Mouse (Mus musculus) heart, adult 2 months (tissue): ENCODE data around the gene Pax7. TPM values are rescaled to one million over a fixed set of nuclear protein-coding genes. Genes with fewer than 3 reads are reported as not detected.

Experiments used
- DNase-seq, 2 experiments: peaks; one replicate each; pipeline ENCODE4 v3.0.0; 2021
- H3K27ac ChIP-seq: fragments of 200-600 bp; 2 replicates; pipeline ENCODE4 v1.8.1; 2022
- H3K27me3 ChIP-seq: fragments of 200-500 bp; 2 replicates; pipeline ENCODE4 v1.6.1; 2012; ENCODE audit warnings: mild to moderate bottlenecking, low read length, inconsistent platforms, mixed read lengths; ENCODE audit not compliant: control insufficient read depth, insufficient read depth
- H3K36me3 ChIP-seq: fragments of 200-500 bp; 2 replicates; pipeline ENCODE4 v1.6.1; 2012; ENCODE audit warnings: low read length, inconsistent platforms; ENCODE audit not compliant: control insufficient read depth, insufficient read depth
- H3K4me1 ChIP-seq: fragments of 200-500 bp; 2 replicates; pipeline ENCODE4 v1.6.1; 2011; ENCODE audit warnings: low read length; ENCODE audit not compliant: control insufficient read depth, insufficient read depth
- H3K4me3 ChIP-seq: fragments of 200-600 bp; 2 replicates; pipeline ENCODE4 v1.8.1; 2022
- H3K79me2 ChIP-seq: fragments of 200-500 bp; replicated peaks from 2 replicates; pipeline ENCODE4 v1.6.1; 2012; ENCODE audit warnings: mild to moderate bottlenecking, inconsistent platforms, low read length, moderate library complexity, mixed read lengths; ENCODE audit not compliant: control insufficient read depth, insufficient read depth
- H3K9ac ChIP-seq: fragments of 200-500 bp; 2 replicates; pipeline ENCODE4 v1.6.1; 2012; ENCODE audit warnings: low read depth, mild to moderate bottlenecking, control low read depth, inconsistent platforms, low read length, mixed read lengths
- CTCF ChIP-seq: fragments of 200-600 bp; IDR thresholded peaks from 2 replicates; pipeline ENCODE4 v1.8.1; 2022; ENCODE audit warnings: antibody characterized with exemption, mild to moderate bottlenecking, moderate library complexity
- EP300 ChIP-seq: fragments of 200-500 bp; IDR thresholded peaks from 2 replicates; pipeline ENCODE4 v1.6.1; 2011; ENCODE audit warnings: low read depth, low read length, control low read depth; ENCODE audit not compliant: insufficient read depth
- POLR2A ChIP-seq: fragments of 200-500 bp; IDR thresholded peaks from 2 replicates; pipeline ENCODE4 v1.6.1; 2011; ENCODE audit warnings: mild to moderate bottlenecking, low read depth, low read length, control low read depth; ENCODE audit not compliant: insufficient read depth
- WGBS: fragments of 180-500 bp; shearing (Covaris S2); methylation state at CpG from one replicate; pipeline ENCODE4 v1.1.7; 2018; 5-methylcytosine and 5-hydroxymethylcytosine counted together
- intact Hi-C: fragments of 180-260 bp; cut with DNase I; formaldehyde crosslinking; loops from one replicate; pipeline ENCODE4 v1.15.1; 2025
- polyA plus RNA-seq: library from polyadenylated mRNA; depleted of rRNA; stranded (reverse); fragments of >200 nt; gene quantifications from 2 replicates; pipeline ENCODE4 v1.2.3, GENCODE M21; 2012
- total RNA-seq, 2 experiments: library from RNA; stranded (reverse); gene quantifications; 2 replicates each; pipeline ENCODE4 v1.2.3; 2021

The Pax7 gene
- total and polyA plus RNA-seq, 3 experiments: not detected

- Histone ChIP-seq H3K4me1 (no peaks in the 10 kb centered on the region), H3K4me3 (no peak overlapping the region), H3K36me3 (no peaks in the 10 kb centered on the region), H3K27ac (no peak overlapping the region), H3K27me3 (no peaks in the 10 kb centered on the region), H3K79me2 (no peaks in the 10 kb centered on the region), H3K9ac (no peak overlapping the region)
- intact Hi-C loops: no loop called here
- TF ChIP-seq EP300 (no peak), CTCF (no peak), POLR2A (no peak)
- DNase-seq: no peak
- WGBS: 45% methylated on average over 3 of the region's 3 CpGs
These were observed 89.7 kb downstream of the Pax7 start for GRCm38 (mm10) chr4:139743626-139744025.

- WGBS: 83% methylated on average over 9 of the region's 9 CpGs
- TF ChIP-seq EP300 (no peak), CTCF (no peak), POLR2A (no peak)
- Histone ChIP-seq H3K4me3 (no peak overlapping the region), H3K27me3 (no peaks in the 10 kb centered on the region), H3K27ac (no peak overlapping the region), H3K79me2 (no peaks in the 10 kb centered on the region), H3K36me3 (no peaks in the 10 kb centered on the region), H3K9ac (no peak overlapping the region), H3K4me1 (no peaks in the 10 kb centered on the region)
- intact Hi-C loops: no loop called here
- DNase-seq: no peak
These were observed 96.3 kb downstream of the Pax7 start for GRCm38 (mm10) chr4:139737035-139737434.

GRCm38 (mm10) chr4:139727101-139727500 lies 106.2 kb downstream of the Pax7 start:
- intact Hi-C loops: no loop called here
- Histone ChIP-seq H3K4me1 (no peaks in the 10 kb centered on the region), H3K36me3 (no peaks in the 10 kb centered on the region), H3K9ac (no peak overlapping the region), H3K27ac (no peak overlapping the region), H3K79me2 (no peaks in the 10 kb centered on the region), H3K27me3 (no peaks in the 10 kb centered on the region), H3K4me3 (no peak overlapping the region)
- TF ChIP-seq EP300: no peak
- no peak for TF ChIP-seq CTCF
- TF ChIP-seq POLR2A: no peak
- WGBS: 45% methylated on average over 2 of the region's 2 CpGs
- no peak for DNase-seq

- intact Hi-C loops: no loop called here
These were observed 107.9 kb downstream of the Pax7 start for GRCm38 (mm10) chr4:139725421-139725820.

GRCm38 (mm10) chr4:139724296-139724695 lies 109.0 kb downstream of the Pax7 start:
- no peaks in the 10 kb centered on the region for H3K27me3 ChIP-seq
- no peaks in the 10 kb centered on the region for H3K36me3 ChIP-seq
- H3K4me1 ChIP-seq: no peaks in the 10 kb centered on the region
- no peak overlapping the region for H3K9ac ChIP-seq
- intact Hi-C loops: no loop called here
- no peak for TF ChIP-seq CTCF
- TF ChIP-seq EP300: no peak
- no peak for TF ChIP-seq POLR2A
- no peak for DNase-seq
- no peaks in the 10 kb centered on the region for H3K79me2 ChIP-seq
- H3K4me3 ChIP-seq: no peak overlapping the region
- no peak overlapping the region for H3K27ac ChIP-seq
- 52% methylated on average over 4 of the region's 4 CpGs for WGBS

More at GRCm38 (mm10) chr4:139725421-139725820, 107.9 kb downstream of the Pax7 start:
- H3K79me2 ChIP-seq: no peaks in the 10 kb centered on the region
- H3K9ac ChIP-seq: no peak overlapping the region
- no peaks in the 10 kb centered on the region for H3K4me1 ChIP-seq
- H3K4me3 ChIP-seq: no peak overlapping the region
- no peak overlapping the region for H3K27ac ChIP-seq
- no peaks in the 10 kb centered on the region for H3K27me3 ChIP-seq
- TF ChIP-seq POLR2A: no peak
- no peak for TF ChIP-seq CTCF
- TF ChIP-seq EP300: no peak
- H3K36me3 ChIP-seq: no peaks in the 10 kb centered on the region
- WGBS: 47% methylated on average over 15 of the region's 15 CpGs
- no peak for DNase-seq

- H3K36me3 ChIP-seq: no peaks in the 10 kb centered on the region
- H3K27me3 ChIP-seq: no peaks in the 10 kb centered on the region
- no peak for TF ChIP-seq EP300
- no peak for TF ChIP-seq POLR2A
- no peak for TF ChIP-seq CTCF
- H3K79me2 ChIP-seq: no peaks in the 10 kb centered on the region
- intact Hi-C loops: no loop called here
- 68% methylated on average over 5 of the region's 5 CpGs for WGBS
- H3K9ac ChIP-seq: no peak overlapping the region
- H3K27ac ChIP-seq: no peak overlapping the region
- H3K4me3 ChIP-seq: no peak overlapping the region
- no peak for DNase-seq
- H3K4me1 ChIP-seq: no peaks in the 10 kb centered on the region
These were observed 114.3 kb downstream of the Pax7 start for GRCm38 (mm10) chr4:139718978-139719377.
